Mouse (Mus musculus) kidney, embryonic 14.5 days (tissue): ENCODE results near the gene Tor1aip1. TPM values are rescaled to one million over a fixed set of nuclear protein-coding genes. Genes with fewer than 3 reads are reported as not detected.

Source experiments
- ATAC-seq: fragments of 200-750 bp; cut with Nextera tagmentation; 2 replicates; pipeline ENCODE4 v1.8.0; 2017; ENCODE audit warnings: moderate number of reproducible peaks, mild to moderate bottlenecking, moderate TSS enrichment, moderate library complexity; ENCODE audit not compliant: low FRiP score, low TSS enrichment
- H3K27ac ChIP-seq: fragments of 300-500 bp; sonication (generic); 2 replicates; pipeline ENCODE4 v1.5.1; 2014; ENCODE audit warnings: low read depth, mild to moderate bottlenecking, low read length, moderate library complexity, mixed read lengths
- H3K27me3 ChIP-seq: fragments of 300-500 bp; sonication (generic); 2 replicates; pipeline ENCODE4 v1.6.1; 2014; ENCODE audit warnings: mild to moderate bottlenecking, low read length; ENCODE audit not compliant: control insufficient read depth, insufficient read depth
- H3K36me3 ChIP-seq: fragments of 300-500 bp; sonication (generic); 2 replicates; pipeline ENCODE4 v1.6.1; 2014; ENCODE audit warnings: low read length, mixed read lengths; ENCODE audit not compliant: control insufficient read depth, insufficient read depth
- H3K4me1 ChIP-seq: fragments of 300-500 bp; sonication (generic); 2 replicates; pipeline ENCODE4 v1.6.1; 2014; ENCODE audit warnings: low read length, mixed read lengths; ENCODE audit not compliant: control insufficient read depth, insufficient read depth
- H3K4me2 ChIP-seq: fragments of 300-500 bp; sonication (generic); replicated peaks from 2 replicates; pipeline ENCODE4 v1.6.1; 2014; ENCODE audit warnings: low read depth, mild to moderate bottlenecking, low read length
- H3K4me3 ChIP-seq: fragments of 300-500 bp; sonication (generic); 2 replicates; pipeline ENCODE4 v1.5.1; 2014; ENCODE audit warnings: mild to moderate bottlenecking, low read length
- H3K9ac ChIP-seq: fragments of 300-500 bp; sonication (generic); 2 replicates; pipeline ENCODE4 v1.6.1; 2014; ENCODE audit warnings: low read depth, mild to moderate bottlenecking, low read length, moderate library complexity
- H3K9me3 ChIP-seq: fragments of 300-500 bp; sonication (generic); 2 replicates; pipeline ENCODE4 v1.6.1; 2016; ENCODE audit warnings: low read length; ENCODE audit not compliant: control insufficient read depth
- WGBS: fragments of 180-500 bp; shearing (Covaris S2); extraction: QIAGEN DNeasy Blood & Tissue Kit; methylation state at CpG from one replicate; pipeline ENCODE4 v1.1.7; 2014; 5-methylcytosine and 5-hydroxymethylcytosine counted together
- polyA plus RNA-seq: library from polyadenylated mRNA; unstranded; fragments of >200 nt; fragmentation: Nextera tagmentation; extraction: Ambion mirVana; gene quantifications from 2 replicates; pipeline ENCODE4 v1.2.1, GENCODE M21; 2014

Gene Tor1aip1
- polyA plus RNA-seq, 1 experiment from 2014 or later: 51.1 TPM

DNA sequence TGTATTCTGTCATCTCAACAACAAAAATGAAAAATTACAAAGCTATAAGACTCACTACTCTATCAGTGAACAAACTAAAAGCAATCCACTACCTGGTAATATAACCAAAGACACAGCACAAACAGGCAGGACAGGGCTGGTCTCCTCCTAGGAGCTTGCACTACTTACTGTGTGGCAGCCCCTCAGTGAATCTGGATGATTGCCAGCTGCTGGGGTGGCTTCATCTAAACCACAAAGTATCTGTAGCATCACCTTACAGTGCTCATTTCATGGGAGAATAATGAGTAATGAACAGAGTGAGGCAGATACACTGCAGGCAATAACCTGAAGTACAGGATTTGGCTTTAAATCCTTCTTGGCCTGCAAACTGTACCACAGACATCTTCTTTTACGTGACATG lies 16.5 kb downstream of the Tor1aip1 start:
- Histone ChIP-seq H3K27me3 (no peaks in the 10 kb centered on the region), H3K4me1 (no peaks in the 10 kb centered on the region), H3K4me3 (no peak overlapping the region), H3K4me2 (no peak overlapping the region), H3K36me3 (peaks cover 58% of the 10 kb centered on the region), H3K9me3 (no peaks in the 10 kb centered on the region), H3K27ac (no peak overlapping the region), H3K9ac (no peak overlapping the region)
- WGBS: 88% methylated on average over 1 of the region's 1 CpGs
- no peak for ATAC-seq

DNA sequence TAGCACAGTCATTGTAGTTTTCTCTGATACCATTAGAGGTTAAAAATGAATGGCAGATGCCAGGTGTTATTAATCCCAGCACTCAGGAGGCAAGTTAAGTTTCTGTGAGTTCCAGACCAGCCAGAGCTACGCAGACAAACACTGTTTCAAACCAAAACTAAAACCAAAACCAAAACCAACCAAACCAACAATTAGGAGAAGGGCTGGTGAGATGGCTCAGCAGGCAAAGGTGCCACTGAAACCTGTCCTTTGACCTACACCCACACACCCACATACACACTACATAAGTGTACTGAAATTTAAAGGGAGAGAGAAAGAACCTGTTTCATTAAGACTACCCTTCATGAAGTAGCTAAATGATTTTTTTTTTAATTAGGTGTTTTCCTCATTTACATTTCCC lies 27.3 kb downstream of the Tor1aip1 start:
- H3K9ac ChIP-seq: no peak overlapping the region
- H3K9me3 ChIP-seq: no peaks in the 10 kb centered on the region
- H3K4me3 ChIP-seq: no peak overlapping the region
- H3K4me1 ChIP-seq: no peaks in the 10 kb centered on the region
- H3K27ac ChIP-seq: no peak overlapping the region
- H3K36me3 ChIP-seq: peaks cover 46% of the 10 kb centered on the region
- H3K4me2 ChIP-seq: no peak overlapping the region
- ATAC-seq: no peak
- no peaks in the 10 kb centered on the region for H3K27me3 ChIP-seq
- WGBS: 86% methylated on average over 1 of the region's 1 CpGs

DNA sequence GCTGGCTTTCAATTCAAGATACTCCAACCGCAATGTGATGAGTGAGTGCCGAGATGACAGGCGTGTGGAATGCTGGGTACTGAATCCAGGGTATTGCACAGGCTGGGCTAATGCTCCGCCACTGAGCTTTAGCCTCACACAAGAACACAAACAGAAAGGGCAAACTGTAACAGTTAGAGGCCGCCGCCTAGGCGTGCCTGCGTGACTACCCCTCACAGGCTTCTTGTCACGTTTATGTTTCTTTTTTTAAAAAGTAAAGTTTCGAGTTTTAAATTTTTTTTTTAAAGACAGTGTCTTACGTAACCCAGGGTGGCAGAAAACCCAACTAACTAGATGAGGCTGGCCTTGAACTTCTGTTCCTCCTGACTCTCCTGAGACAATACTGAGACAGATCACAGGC lies 30.4 kb downstream of the Tor1aip1 start:
- Histone ChIP-seq H3K9ac (no peak overlapping the region), H3K9me3 (no peaks in the 10 kb centered on the region), H3K27ac (no peak overlapping the region), H3K4me1 (no peaks in the 10 kb centered on the region), H3K4me2 (no peak overlapping the region), H3K4me3 (no peak overlapping the region), H3K36me3 (peaks cover 39% of the 10 kb centered on the region), H3K27me3 (no peaks in the 10 kb centered on the region)
- no peak for ATAC-seq
- 94% methylated on average over 11 of the region's 11 CpGs for WGBS

DNA sequence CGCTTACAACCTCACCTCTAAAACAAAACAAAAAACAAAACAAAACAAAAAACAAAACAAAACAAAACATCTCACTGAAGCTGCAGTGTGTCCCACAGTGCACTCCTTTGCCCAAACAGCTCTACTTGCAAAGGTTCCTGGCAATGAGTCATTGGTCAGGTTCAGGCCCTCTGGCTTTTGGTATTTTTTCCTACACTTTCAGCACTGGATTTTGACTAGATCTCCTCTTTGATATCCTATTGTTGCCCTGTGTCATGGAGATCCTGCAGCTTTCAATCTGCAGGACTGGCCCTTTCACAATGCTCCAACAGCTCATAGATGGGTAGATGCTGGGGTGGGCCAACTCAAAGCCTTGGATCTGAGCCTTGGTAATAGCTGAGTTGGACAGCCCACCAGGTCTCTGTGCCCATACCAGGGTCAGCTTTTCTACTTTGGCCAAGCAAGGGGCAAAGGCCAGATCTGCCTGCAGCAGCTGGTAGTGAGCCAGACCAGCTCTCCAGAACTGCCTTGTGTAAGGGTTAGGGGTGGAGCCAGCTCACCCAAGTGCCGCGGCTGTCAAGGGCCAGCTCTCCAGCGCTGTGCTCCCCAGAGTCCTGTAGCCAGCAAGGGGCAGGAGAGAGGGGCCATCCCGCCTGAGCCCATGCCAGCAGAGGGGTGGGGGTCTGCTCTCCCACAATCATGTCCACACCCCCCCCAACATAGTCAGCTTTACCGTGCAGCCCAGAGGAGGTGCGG lies 32.9 kb downstream of the Tor1aip1 start:
- Histone ChIP-seq H3K36me3 (peaks cover 31% of the 10 kb centered on the region), H3K9ac (no peak overlapping the region), H3K27me3 (no peaks in the 10 kb centered on the region), H3K4me3 (no peak overlapping the region), H3K9me3 (no peaks in the 10 kb centered on the region), H3K4me2 (no peak overlapping the region), H3K27ac (no peak overlapping the region), H3K4me1 (no peaks in the 10 kb centered on the region)
- peak; percentile 32; the same call in 1 of the 2 replicates for ATAC-seq
- WGBS: 94% methylated on average over 7 of the region's 7 CpGs

DNA sequence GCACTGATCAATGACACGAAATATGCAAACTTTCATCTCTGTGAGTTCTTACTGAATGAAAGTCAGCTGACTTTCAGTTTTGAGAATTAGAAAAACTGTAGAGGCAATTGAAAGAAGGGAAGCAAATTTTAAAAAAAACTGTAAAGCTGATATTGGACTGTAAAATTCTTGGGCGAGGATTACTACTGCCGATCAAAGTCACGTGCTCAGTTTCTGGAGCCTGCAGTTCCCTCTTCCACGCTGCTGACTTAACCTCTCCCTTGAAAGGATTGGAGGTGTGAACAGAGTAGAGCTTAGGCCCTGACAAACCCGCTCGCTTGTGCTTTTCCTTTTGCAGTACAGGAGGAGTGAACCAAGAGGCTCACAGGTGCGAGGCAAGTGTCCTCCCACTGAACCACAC lies 33.9 kb downstream of the Tor1aip1 start:
- ATAC-seq: no peak
- WGBS: 89% methylated on average over 8 of the region's 8 CpGs

DNA sequence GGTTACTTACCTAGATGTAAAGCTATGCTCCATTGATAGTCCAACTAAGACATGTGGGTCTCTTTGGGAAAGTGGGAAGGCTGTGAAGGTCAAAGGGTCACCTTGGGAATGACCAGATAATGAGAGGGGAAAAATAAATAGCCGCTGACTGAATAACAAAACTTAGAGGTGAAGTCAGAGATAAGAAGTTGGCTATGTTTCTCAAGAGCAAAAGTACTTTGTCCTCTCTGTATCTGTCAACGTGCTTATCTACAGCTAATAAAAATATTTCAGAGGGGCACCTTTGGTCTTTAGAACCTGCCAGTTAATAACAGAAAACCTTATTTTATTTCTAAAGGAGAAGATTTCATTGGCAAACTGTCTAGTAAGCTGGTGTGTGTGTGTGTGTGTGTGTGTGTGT lies 40.7 kb downstream of the Tor1aip1 start:
- Histone ChIP-seq H3K9ac (no peak overlapping the region), H3K36me3 (no peaks in the 10 kb centered on the region), H3K9me3 (no peaks in the 10 kb centered on the region), H3K27me3 (no peaks in the 10 kb centered on the region), H3K4me2 (no peak overlapping the region), H3K4me1 (no peaks in the 10 kb centered on the region), H3K4me3 (no peak overlapping the region), H3K27ac (no peak overlapping the region)
- WGBS: 77% methylated on average over 2 of the region's 2 CpGs
- ATAC-seq: no peak

More for the DNA sequence above, 33.9 kb downstream of the Tor1aip1 start:
- H3K4me3 ChIP-seq: no peak overlapping the region
- H3K9me3 ChIP-seq: no peaks in the 10 kb centered on the region
- H3K27me3 ChIP-seq: no peaks in the 10 kb centered on the region
- peaks cover 25% of the 10 kb centered on the region for H3K36me3 ChIP-seq
- H3K27ac ChIP-seq: no peak overlapping the region
- no peak overlapping the region for H3K4me2 ChIP-seq
- no peak overlapping the region for H3K9ac ChIP-seq
- no peaks in the 10 kb centered on the region for H3K4me1 ChIP-seq

DNA sequence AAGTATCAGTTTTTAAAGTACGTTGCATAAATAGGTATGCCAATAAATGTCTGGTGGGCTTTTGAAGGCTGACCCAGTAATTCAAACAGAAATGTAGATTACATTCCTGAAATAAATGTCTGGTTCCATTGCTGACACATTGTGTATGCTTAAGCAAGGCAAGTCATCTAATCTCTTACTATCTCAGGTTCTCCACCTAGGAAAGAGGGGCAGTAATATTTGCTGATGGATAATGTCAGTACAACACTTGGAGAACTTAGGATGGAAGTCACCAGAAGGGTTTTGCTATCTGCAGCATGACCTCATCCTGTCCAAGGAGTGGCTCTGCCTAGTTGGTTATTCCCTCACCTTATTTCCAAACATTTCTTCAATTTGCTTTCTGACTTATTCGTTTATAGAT lies 41.8 kb downstream of the Tor1aip1 start:
- 67% methylated on average over 2 of the region's 2 CpGs for WGBS
- ATAC-seq: no peak
- Histone ChIP-seq H3K4me2 (no peak overlapping the region), H3K27ac (no peak overlapping the region), H3K27me3 (no peaks in the 10 kb centered on the region), H3K4me3 (no peak overlapping the region), H3K4me1 (0 out of 2 replicates have a peak, but pooled peaks cover 3% of the 10 kb centered on the region), H3K9ac (no peak overlapping the region), H3K9me3 (no peaks in the 10 kb centered on the region), H3K36me3 (no peaks in the 10 kb centered on the region)

DNA sequence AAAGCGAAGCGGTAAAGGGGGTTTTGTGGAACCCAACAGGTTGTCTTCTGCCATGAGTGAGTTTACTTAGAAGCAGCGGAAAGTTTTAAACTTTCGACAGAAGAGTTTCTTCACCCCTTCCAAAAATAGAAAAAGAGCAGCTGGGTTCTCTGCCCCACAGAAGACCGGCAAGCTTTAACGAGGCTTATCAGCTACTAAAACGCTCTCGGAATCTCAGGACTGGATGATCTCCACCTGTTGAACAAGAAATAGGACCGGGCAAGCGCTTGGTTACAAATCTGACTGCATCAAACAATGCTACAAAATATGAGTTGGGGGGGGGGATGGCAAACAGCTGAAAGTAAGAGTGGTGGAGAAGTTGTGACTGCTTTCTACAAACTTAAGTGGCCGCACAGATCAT lies 45.9 kb downstream of the Tor1aip1 start:
- H3K4me3 ChIP-seq: no peak overlapping the region
- no peak overlapping the region for H3K27ac ChIP-seq
- H3K9me3 ChIP-seq: no peaks in the 10 kb centered on the region
- 38% methylated on average over 11 of the region's 11 CpGs for WGBS
- no peaks in the 10 kb centered on the region for H3K27me3 ChIP-seq
- ATAC-seq: no peak
- H3K9ac ChIP-seq: no peak overlapping the region
- 0 out of 2 replicates have a peak, but pooled peaks cover 3% of the 10 kb centered on the region for H3K4me1 ChIP-seq
- no peaks in the 10 kb centered on the region for H3K36me3 ChIP-seq
- H3K4me2 ChIP-seq: no peak overlapping the region

DNA sequence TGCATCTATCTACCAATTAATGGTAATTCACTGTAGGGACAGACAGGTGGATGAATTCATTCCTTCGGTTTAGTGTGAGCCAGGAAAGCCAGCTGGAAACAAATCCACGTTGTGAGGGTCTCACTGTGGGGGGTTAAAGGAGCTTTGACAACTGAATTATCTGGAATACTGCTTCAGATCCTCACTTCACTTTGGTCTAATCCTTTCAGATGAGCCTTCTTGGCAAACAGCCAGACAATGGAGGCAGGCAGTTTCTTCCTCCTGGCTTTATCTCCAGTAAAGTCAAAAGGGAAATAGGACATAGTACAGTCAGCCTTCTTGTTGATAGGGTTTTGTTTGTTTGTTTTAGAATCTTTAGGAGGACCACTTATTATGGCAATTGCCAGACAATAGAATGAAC lies 46.9 kb downstream of the Tor1aip1 start:
- Histone ChIP-seq H3K27ac (no peak overlapping the region), H3K9ac (no peak overlapping the region), H3K27me3 (no peaks in the 10 kb centered on the region), H3K4me3 (no peak overlapping the region), H3K4me2 (no peak overlapping the region), H3K36me3 (no peaks in the 10 kb centered on the region), H3K4me1 (0 out of 2 replicates have a peak, but pooled peaks cover 3% of the 10 kb centered on the region), H3K9me3 (no peaks in the 10 kb centered on the region)
- no peak for ATAC-seq
- 34% methylated on average over 2 of the region's 2 CpGs for WGBS
